Mouse (Mus musculus): Measurements from ENCODE around the gene Pyy.

DNA sequence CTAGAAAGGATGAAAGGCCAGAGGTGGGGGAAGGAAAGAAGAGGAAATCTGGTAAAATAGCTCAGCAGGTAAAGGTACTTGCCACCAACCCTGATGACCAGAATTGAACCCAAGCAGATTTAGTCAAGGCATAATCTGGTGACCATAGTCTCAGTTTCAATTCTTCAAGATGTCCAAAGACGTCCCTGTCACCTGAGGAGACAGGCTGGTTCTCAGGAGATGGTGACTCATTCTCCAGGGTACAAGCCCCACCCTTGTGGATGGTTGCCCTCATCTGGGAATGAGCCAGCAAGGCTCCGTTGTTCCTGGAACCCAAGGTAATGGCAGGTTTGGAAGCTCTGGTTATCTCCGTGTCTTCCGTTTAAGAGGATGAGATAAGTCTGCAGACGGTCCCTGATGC lies 3.9 kb upstream of the Pyy start:
- no peak for TF ChIP-seq CTCF (IDR thresholded peaks at IDR 0.05; ENCODE audit: low read depth)
- TF ChIP-seq EP300 (IDR thresholded peaks at IDR 0.05; ENCODE audit: low read depth) = no peak

All from heart, postnatal 0 days (tissue).